Mouse (Mus musculus): ENCODE data around the gene Cpm.

- TF ChIP-seq POLR2A (IDR thresholded peaks at IDR 0.05; ENCODE audit: insufficient read length, low read depth) (no peak), USF1 (IDR thresholded peaks at IDR 0.05; ENCODE audit: low read depth) (no peak), E2F4 (IDR thresholded peaks at IDR 0.05; ENCODE audit: insufficient read depth) (no peak)
Measured at GRCm38 (mm10) chr10:117654576-117655123, 25.4 kb downstream of the Cpm start.
